Mouse (Mus musculus) ES-Bruce4 (cell line): ENCODE data around the gene Pum3. TPM values are rescaled to one million over a fixed set of nuclear protein-coding genes. Genes with fewer than 3 reads are reported as not detected.

ENCODE experiments used
- H3K27ac ChIP-seq: 2 replicates; pipeline ENCODE4 v1.5.1; 2012; ENCODE audit warnings: low read length, inconsistent platforms; ENCODE audit not compliant: insufficient read depth
- H3K27me3 ChIP-seq: 2 replicates; pipeline ENCODE4 v1.6.1; 2012; ENCODE audit warnings: mild to moderate bottlenecking, low read length, inconsistent platforms; ENCODE audit not compliant: control insufficient read depth, poor library complexity, insufficient read depth, severe bottlenecking
- H3K36me3 ChIP-seq: 2 replicates; pipeline ENCODE4 v1.6.1; 2012; ENCODE audit warnings: inconsistent platforms, mild to moderate bottlenecking, low read length, moderate library complexity; ENCODE audit not compliant: control insufficient read depth, poor library complexity, insufficient read depth, severe bottlenecking
- H3K4me1 ChIP-seq: one replicate; pipeline ENCODE4 v1.8.1; 2011; ENCODE audit warnings: low read length; ENCODE audit not compliant: control insufficient read depth, insufficient read depth
- H3K4me3 ChIP-seq: 2 replicates; pipeline ENCODE4 v1.5.1; 2011; ENCODE audit warnings: low read depth, mild to moderate bottlenecking, low read length
- H3K9ac ChIP-seq: 2 replicates; pipeline ENCODE4 v1.6.1; 2012; ENCODE audit warnings: low read depth, mild to moderate bottlenecking, inconsistent platforms; ENCODE audit not compliant: poor library complexity, severe bottlenecking
- H3K9me3 ChIP-seq: replicated peaks from 2 replicates; pipeline ENCODE4 v1.6.1; 2012; ENCODE audit warnings: mild to moderate bottlenecking, low read length, inconsistent platforms; ENCODE audit not compliant: control insufficient read depth, poor library complexity, insufficient read depth, severe bottlenecking
- CTCF ChIP-seq: IDR thresholded peaks from one replicate; pipeline ENCODE4 v1.8.1; 2011; ENCODE audit warnings: low read depth, low read length
- EP300 ChIP-seq: IDR thresholded peaks from 2 replicates; pipeline ENCODE4 v1.6.1; 2011; ENCODE audit warnings: low read depth, low read length; ENCODE audit not compliant: insufficient read depth
- POLR2A ChIP-seq: IDR thresholded peaks from one replicate; pipeline ENCODE4 v1.8.1; 2011; ENCODE audit warnings: low read length; ENCODE audit not compliant: insufficient read depth
- polyA plus RNA-seq: library from polyadenylated mRNA; stranded (reverse); fragments of >200 nt; gene quantifications from 2 replicates; pipeline ENCODE4 v1.2.4, GENCODE M21; 2011; ENCODE audit warnings: low read depth; ENCODE audit not compliant: missing spikeins, insufficient read depth, insufficient read length

Pum3 gene
- polyA plus RNA-seq, 1 experiment: 201 TPM

- no peak overlapping the region for H3K9ac ChIP-seq
- H3K27ac ChIP-seq: no peak overlapping the region
- no peaks in the 10 kb centered on the region for H3K9me3 ChIP-seq
- TF ChIP-seq CTCF (no peak), POLR2A (no peak), EP300 (no peak)
- no peak overlapping the region for H3K4me3 ChIP-seq
- H3K4me1 ChIP-seq: no peaks in the 10 kb centered on the region
- no peaks in the 10 kb centered on the region; the same call in 1 of the 2 replicates for H3K27me3 ChIP-seq
- H3K36me3 ChIP-seq: no peaks in the 10 kb centered on the region
Observed at GRCm38 (mm10) chr19:27437982-27438652, 8.5 kb upstream of the Pum3 start.

DNA sequence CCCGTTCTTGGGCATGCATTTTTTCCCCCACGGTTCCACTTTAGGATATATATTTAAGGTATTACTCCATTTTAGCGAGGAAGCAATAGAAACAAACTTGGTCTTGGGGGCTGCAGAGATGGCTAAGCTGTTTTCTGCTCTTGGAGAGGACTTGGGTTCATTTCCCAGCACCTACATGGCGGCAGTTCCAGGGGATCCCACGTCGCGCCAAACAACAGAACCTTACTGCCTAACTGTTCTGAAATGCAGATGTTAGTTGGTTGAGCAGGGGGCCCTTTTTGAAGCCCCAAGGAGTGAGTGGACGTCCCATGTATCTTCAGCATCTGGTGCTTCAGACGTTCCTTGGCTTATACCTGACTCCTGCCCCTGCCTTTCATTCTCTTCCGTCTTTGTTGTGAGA, 781 bp upstream of the Pum3 start:
- Histone ChIP-seq H3K36me3 (peaks cover 16% of the 10 kb centered on the region), H3K9me3 (no peaks in the 10 kb centered on the region), H3K9ac (peak overlapping the region; percentile 81), H3K4me1 (no peaks in the 10 kb centered on the region), H3K27me3 (no peaks in the 10 kb centered on the region), H3K27ac (peak overlapping the region; percentile 45; the same call in 1 of the 2 replicates), H3K4me3 (peak overlapping the region; percentile 99)
- TF ChIP-seq CTCF: no peak
- TF ChIP-seq EP300: no peak
- no peak for TF ChIP-seq POLR2A

GRCm38 (mm10) chr19:27429281-27429680, 344 bp downstream of the Pum3 start:
- Histone ChIP-seq H3K4me3 (peak overlapping the region; percentile 99), H3K27ac (no peak overlapping the region), H3K4me1 (no peaks in the 10 kb centered on the region), H3K36me3 (peaks cover 26% of the 10 kb centered on the region), H3K27me3 (no peaks in the 10 kb centered on the region), H3K9ac (peak overlapping the region; percentile 80), H3K9me3 (no peaks in the 10 kb centered on the region)
- TF ChIP-seq POLR2A (no peak), EP300 (no peak), CTCF (no peak)

- no peak overlapping the region for H3K4me3 ChIP-seq
- H3K27me3 ChIP-seq: no peaks in the 10 kb centered on the region
- no peaks in the 10 kb centered on the region for H3K4me1 ChIP-seq
- H3K27ac ChIP-seq: no peak overlapping the region
- H3K36me3 ChIP-seq: peaks cover 39% of the 10 kb centered on the region
- no peaks in the 10 kb centered on the region for H3K9me3 ChIP-seq
- no peak for TF ChIP-seq CTCF
- no peak for TF ChIP-seq POLR2A
- TF ChIP-seq EP300: no peak
- no peak overlapping the region for H3K9ac ChIP-seq
Observed at GRCm38 (mm10) chr19:27427865-27428264, 1.8 kb downstream of the Pum3 start.

DNA sequence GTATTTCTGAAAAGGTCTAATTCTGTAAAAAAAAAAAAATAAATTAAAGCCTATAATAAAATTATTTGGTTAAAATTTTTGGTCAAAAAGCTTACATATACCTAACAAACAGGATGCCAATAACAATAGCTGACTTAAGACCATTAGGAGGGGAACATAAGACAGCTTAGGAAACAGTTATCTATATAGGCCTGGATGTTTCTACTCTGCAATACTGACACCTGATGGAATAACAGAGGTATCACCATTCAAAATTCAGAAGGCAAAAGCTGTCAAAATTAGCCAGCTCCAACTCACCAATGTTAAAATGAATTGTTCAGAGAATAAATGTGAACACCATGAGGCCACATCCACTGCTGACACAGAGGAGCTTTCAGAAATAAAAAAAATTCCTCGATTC, 3.2 kb downstream of the Pum3 start:
- no peaks in the 10 kb centered on the region for H3K27me3 ChIP-seq
- no peak for TF ChIP-seq POLR2A
- TF ChIP-seq CTCF: no peak
- TF ChIP-seq EP300: no peak

GRCm38 (mm10) chr19:27425656-27426055, 4.0 kb downstream of the Pum3 start:
- Histone ChIP-seq H3K9me3 (no peaks in the 10 kb centered on the region), H3K9ac (no peak overlapping the region), H3K4me1 (no peaks in the 10 kb centered on the region), H3K36me3 (peaks cover 55% of the 10 kb centered on the region), H3K4me3 (no peak overlapping the region), H3K27me3 (no peaks in the 10 kb centered on the region), H3K27ac (no peak overlapping the region)
- no peak for TF ChIP-seq POLR2A
- no peak for TF ChIP-seq EP300
- no peak for TF ChIP-seq CTCF

More for the DNA sequence above, 3.2 kb downstream of the Pum3 start:
- H3K27ac ChIP-seq: no peak overlapping the region
- no peaks in the 10 kb centered on the region for H3K9me3 ChIP-seq
- H3K9ac ChIP-seq: no peak overlapping the region
- H3K36me3 ChIP-seq: peaks cover 48% of the 10 kb centered on the region
- H3K4me3 ChIP-seq: no peak overlapping the region
- no peaks in the 10 kb centered on the region for H3K4me1 ChIP-seq
